Mouse (Mus musculus) limb, embryonic 11.5 days (tissue): ENCODE data around the gene Cnpy1. TPM values are rescaled to one million over a fixed set of nuclear protein-coding genes. Genes with fewer than 3 reads are reported as not detected.

Experiments used
- ATAC-seq: fragments of 200-750 bp; cut with Nextera tagmentation; 2 replicates; pipeline ENCODE4 v1.8.0; 2017; ENCODE audit warnings: low read depth; ENCODE audit not compliant: insufficient number of reproducible peaks, low FRiP score, low TSS enrichment
- DNase-seq: peaks from one replicate; pipeline ENCODE4 v3.0.0-alpha.2; 2015; ENCODE audit warnings: low spot score
- H3K27ac ChIP-seq: fragments of 300-500 bp; sonication (generic); replicated peaks from 2 replicates; pipeline ENCODE4 v1.5.1; 2014; ENCODE audit warnings: low read depth, mild to moderate bottlenecking, low read length
- H3K27me3 ChIP-seq: fragments of 300-500 bp; sonication (generic); 2 replicates; pipeline ENCODE4 v1.6.1; 2014; ENCODE audit warnings: mild to moderate bottlenecking, low read length, mixed read lengths; ENCODE audit not compliant: control insufficient read depth, insufficient read depth
- H3K36me3 ChIP-seq: fragments of 300-500 bp; sonication (generic); 2 replicates; pipeline ENCODE4 v1.6.1; 2014; ENCODE audit warnings: mild to moderate bottlenecking, low read length, moderate library complexity, mixed read lengths; ENCODE audit not compliant: control insufficient read depth, insufficient read depth
- H3K4me1 ChIP-seq: fragments of 300-500 bp; sonication (generic); 2 replicates; pipeline ENCODE4 v1.6.1; 2014; ENCODE audit warnings: low read length, mixed read lengths; ENCODE audit not compliant: control insufficient read depth, insufficient read depth
- H3K4me2 ChIP-seq: fragments of 300-500 bp; sonication (generic); 2 replicates; pipeline ENCODE4 v1.6.1; 2014; ENCODE audit warnings: low read depth, mild to moderate bottlenecking, moderate library complexity; ENCODE audit not compliant: severe bottlenecking
- H3K4me3 ChIP-seq: fragments of 300-500 bp; sonication (generic); 2 replicates; pipeline ENCODE4 v1.5.1; 2014; ENCODE audit warnings: low read depth, low read length
- H3K9ac ChIP-seq: fragments of 300-500 bp; sonication (generic); 2 replicates; pipeline ENCODE4 v1.6.1; 2014; ENCODE audit warnings: mild to moderate bottlenecking, low read length
- H3K9me3 ChIP-seq: fragments of 300-500 bp; sonication (generic); 2 replicates; pipeline ENCODE4 v1.6.1; 2016; ENCODE audit warnings: low read length; ENCODE audit not compliant: control insufficient read depth
- WGBS: fragments of 180-500 bp; shearing (Covaris S2); extraction: QIAGEN DNeasy Blood & Tissue Kit; methylation state at CpG from one replicate; pipeline ENCODE4 v1.1.7; 2014; 5-methylcytosine and 5-hydroxymethylcytosine counted together
- polyA plus RNA-seq: library from polyadenylated mRNA; unstranded; fragments of >200 nt; fragmentation: Nextera tagmentation; extraction: Ambion mirVana; gene quantifications from 2 replicates; pipeline ENCODE4 v1.2.1, GENCODE M21; 2014

Cnpy1 gene
- polyA plus RNA-seq, 1 experiment from 2014 or later = not detected

GRCm38 (mm10) chr5:28173674-28174073 is 71.9 kb downstream of the Cnpy1 start:
- no peak overlapping the region for H3K27ac ChIP-seq
- no peak overlapping the region for H3K9ac ChIP-seq
- H3K36me3 ChIP-seq = no peaks in the 10 kb centered on the region
- H3K27me3 ChIP-seq = peaks cover 84% of the 10 kb centered on the region
- no peak overlapping the region for H3K4me2 ChIP-seq
- no peaks in the 10 kb centered on the region for H3K4me1 ChIP-seq
- no peaks in the 10 kb centered on the region for H3K9me3 ChIP-seq
- WGBS = 4% methylated on average over 1 of the region's 1 CpGs
- DNase-seq = no peak
- H3K4me3 ChIP-seq = no peak overlapping the region
- ATAC-seq = no peak

GRCm38 (mm10) chr5:28172921-28173670 is 72.5 kb downstream of the Cnpy1 start:
- Histone ChIP-seq H3K27ac (no peak overlapping the region), H3K36me3 (no peaks in the 10 kb centered on the region), H3K4me3 (no peak overlapping the region), H3K9ac (no peak overlapping the region), H3K27me3 (peaks cover 82% of the 10 kb centered on the region), H3K4me2 (no peak overlapping the region), H3K9me3 (no peaks in the 10 kb centered on the region), H3K4me1 (no peaks in the 10 kb centered on the region)
- 10% methylated on average over 4 of the region's 4 CpGs for WGBS
- DNase-seq (no peak), ATAC-seq (no peak)

- H3K27ac ChIP-seq = no peak overlapping the region
- DNase-seq (peak; percentile 41), ATAC-seq (no peak)
- H3K9ac ChIP-seq = no peak overlapping the region
- H3K4me3 ChIP-seq = no peak overlapping the region
- 2% methylated on average over 8 of the region's 8 CpGs for WGBS
- H3K4me2 ChIP-seq = no peak overlapping the region
- H3K9me3 ChIP-seq = no peaks in the 10 kb centered on the region
- no peaks in the 10 kb centered on the region for H3K4me1 ChIP-seq
- peaks cover 85% of the 10 kb centered on the region for H3K27me3 ChIP-seq
- H3K36me3 ChIP-seq = no peaks in the 10 kb centered on the region
Observed at GRCm38 (mm10) chr5:28172261-28172920, 73.2 kb downstream of the Cnpy1 start.

GRCm38 (mm10) chr5:28171667-28172066 is 73.9 kb downstream of the Cnpy1 start:
- no peaks in the 10 kb centered on the region for H3K9me3 ChIP-seq
- no peak overlapping the region for H3K9ac ChIP-seq
- H3K27ac ChIP-seq = no peak overlapping the region
- no peak overlapping the region for H3K4me2 ChIP-seq
- ATAC-seq = no peak
- H3K27me3 ChIP-seq = peaks cover 85% of the 10 kb centered on the region
- H3K4me1 ChIP-seq = peaks cover 4% of the 10 kb centered on the region; the same call in 1 of the 2 replicates
- WGBS = 6% methylated on average over 5 of the region's 5 CpGs
- H3K4me3 ChIP-seq = no peak overlapping the region
- no peak for DNase-seq
- no peaks in the 10 kb centered on the region for H3K36me3 ChIP-seq

- 0% methylated on average over 19 of the region's 19 CpGs for WGBS
- peaks cover 8% of the 10 kb centered on the region; the same call in 1 of the 2 replicates for H3K4me1 ChIP-seq
- H3K27ac ChIP-seq = no peak overlapping the region
- no peaks in the 10 kb centered on the region for H3K9me3 ChIP-seq
- H3K4me2 ChIP-seq = no peak overlapping the region
- peak; percentile 62 for DNase-seq
- H3K36me3 ChIP-seq = no peaks in the 10 kb centered on the region
- H3K27me3 ChIP-seq = peaks cover 85% of the 10 kb centered on the region
- no peak for ATAC-seq
- H3K4me3 ChIP-seq = no peak overlapping the region
- H3K9ac ChIP-seq = no peak overlapping the region
Observed at GRCm38 (mm10) chr5:28170892-28171291, 74.7 kb downstream of the Cnpy1 start.

- H3K4me1 ChIP-seq = peaks cover 12% of the 10 kb centered on the region; the same call in 1 of the 2 replicates
- no peak overlapping the region for H3K27ac ChIP-seq
- H3K27me3 ChIP-seq = peaks cover 86% of the 10 kb centered on the region
- 2% methylated on average over 17 of the region's 17 CpGs for WGBS
- no peak overlapping the region for H3K4me2 ChIP-seq
- no peak overlapping the region for H3K9ac ChIP-seq
- no peaks in the 10 kb centered on the region for H3K36me3 ChIP-seq
- ATAC-seq (no peak), DNase-seq (peak; percentile 65)
- no peak overlapping the region for H3K4me3 ChIP-seq
- H3K9me3 ChIP-seq = no peaks in the 10 kb centered on the region
Observed at GRCm38 (mm10) chr5:28170081-28170480, 75.5 kb downstream of the Cnpy1 start.

GRCm38 (mm10) chr5:28169166-28169801 is 76.3 kb downstream of the Cnpy1 start:
- no peak for ATAC-seq
- Histone ChIP-seq H3K4me3 (no peak overlapping the region), H3K27me3 (peaks cover 86% of the 10 kb centered on the region), H3K4me1 (peaks cover 12% of the 10 kb centered on the region; the same call in 1 of the 2 replicates), H3K27ac (no peak overlapping the region), H3K4me2 (no peak overlapping the region), H3K9me3 (no peaks in the 10 kb centered on the region), H3K36me3 (no peaks in the 10 kb centered on the region), H3K9ac (no peak overlapping the region)
- WGBS = 4% methylated on average over 5 of the region's 5 CpGs
- peak; percentile 29 for DNase-seq

- H3K36me3 ChIP-seq = no peaks in the 10 kb centered on the region
- H3K9ac ChIP-seq = no peak overlapping the region
- peaks cover 86% of the 10 kb centered on the region for H3K27me3 ChIP-seq
- peaks cover 12% of the 10 kb centered on the region; the same call in 1 of the 2 replicates for H3K4me1 ChIP-seq
- peak; percentile 68 for DNase-seq
- no peak for ATAC-seq
- H3K4me3 ChIP-seq = no peak overlapping the region
- no peaks in the 10 kb centered on the region for H3K9me3 ChIP-seq
- WGBS = under 1% methylated on average over 36 of the region's 36 CpGs
- H3K4me2 ChIP-seq = no peak overlapping the region
- no peak overlapping the region for H3K27ac ChIP-seq
Observed at GRCm38 (mm10) chr5:28168253-28169165, 77.1 kb downstream of the Cnpy1 start.
